Mouse (Mus musculus) C2C12 (cell line): ENCODE data around the gene Mfsd6l.

Source experiments
- CTCF ChIP-seq: IDR thresholded peaks from one replicate; pipeline ENCODE4 v1.5.1; 2011; ENCODE audit not compliant: control insufficient read depth, insufficient read depth, insufficient read length
- FOSL1 ChIP-seq: IDR thresholded peaks from one replicate; pipeline ENCODE4 v1.8.0; 2011; ENCODE audit warnings: mild to moderate bottlenecking, low read length; ENCODE audit not compliant: poor library complexity, insufficient read depth, severe bottlenecking
- MAX ChIP-seq: IDR thresholded peaks from one replicate; pipeline ENCODE4 v1.6.1; 2011; ENCODE audit warnings: mild to moderate bottlenecking, control low read depth
- MYOD1 ChIP-seq: IDR thresholded peaks from one replicate; pipeline ENCODE4 v1.6.1; 2011; ENCODE audit warnings: low read depth; ENCODE audit not compliant: control insufficient read depth, insufficient read length
- MYOG ChIP-seq: IDR thresholded peaks from one replicate; pipeline ENCODE4 v1.6.1; 2011; ENCODE audit not compliant: control insufficient read depth, insufficient read length; ENCODE audit errors: extremely low read depth
- USF1 ChIP-seq: IDR thresholded peaks from one replicate; pipeline ENCODE4 v1.6.1; 2011; ENCODE audit warnings: low read depth, mild to moderate bottlenecking, control low read depth, moderate library complexity

DNA sequence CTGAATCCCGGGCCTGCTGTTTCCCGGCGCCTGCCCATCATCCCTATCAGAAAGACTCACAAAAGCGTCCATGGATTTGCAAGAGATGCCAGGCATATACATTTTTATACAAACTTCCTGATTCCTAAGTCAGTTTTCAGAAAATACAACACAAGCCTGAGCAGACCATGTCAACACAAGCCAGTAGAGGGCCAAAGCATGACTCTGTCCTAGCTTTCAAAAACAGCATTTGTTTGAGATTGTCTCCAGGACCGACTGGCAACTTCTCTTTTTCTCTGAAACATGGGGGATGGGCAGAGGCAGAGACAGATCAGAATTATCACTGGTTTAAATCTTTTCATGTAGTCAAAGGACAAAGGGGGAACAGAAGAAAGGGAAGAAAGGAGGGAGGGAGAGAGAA lies 34.6 kb upstream of the Mfsd6l start:
- TF ChIP-seq CTCF (no peak), MYOD1 (no peak), USF1 (no peak), MAX (no peak), MYOG (no peak), FOSL1 (no peak)
